Mouse (Mus musculus) ES-Bruce4 (cell line): Measurements from ENCODE around the gene Galnt16.

Experiments used
- CTCF ChIP-seq: IDR thresholded peaks from one replicate; pipeline ENCODE4 v1.8.1; 2011; ENCODE audit warnings: low read depth, low read length
- EP300 ChIP-seq: IDR thresholded peaks from 2 replicates; pipeline ENCODE4 v1.6.1; 2011; ENCODE audit warnings: low read depth, low read length; ENCODE audit not compliant: insufficient read depth
- POLR2A ChIP-seq: IDR thresholded peaks from one replicate; pipeline ENCODE4 v1.8.1; 2011; ENCODE audit warnings: low read length; ENCODE audit not compliant: insufficient read depth

- TF ChIP-seq POLR2A (no peak), CTCF (no peak), EP300 (no peak)
Observed at GRCm38 (mm10) chr12:80598756-80599155, 80.7 kb downstream of the Galnt16 start.
